Mouse (Mus musculus): ENCODE measurements around the gene Ankrd44. TPM values are rescaled to one million over a fixed set of nuclear protein-coding genes. Genes with fewer than 3 reads are reported as not detected.

Gene Ankrd44
- polyA plus RNA-seq, 1 experiment from 2014 or later = 7.5 TPM

DNA sequence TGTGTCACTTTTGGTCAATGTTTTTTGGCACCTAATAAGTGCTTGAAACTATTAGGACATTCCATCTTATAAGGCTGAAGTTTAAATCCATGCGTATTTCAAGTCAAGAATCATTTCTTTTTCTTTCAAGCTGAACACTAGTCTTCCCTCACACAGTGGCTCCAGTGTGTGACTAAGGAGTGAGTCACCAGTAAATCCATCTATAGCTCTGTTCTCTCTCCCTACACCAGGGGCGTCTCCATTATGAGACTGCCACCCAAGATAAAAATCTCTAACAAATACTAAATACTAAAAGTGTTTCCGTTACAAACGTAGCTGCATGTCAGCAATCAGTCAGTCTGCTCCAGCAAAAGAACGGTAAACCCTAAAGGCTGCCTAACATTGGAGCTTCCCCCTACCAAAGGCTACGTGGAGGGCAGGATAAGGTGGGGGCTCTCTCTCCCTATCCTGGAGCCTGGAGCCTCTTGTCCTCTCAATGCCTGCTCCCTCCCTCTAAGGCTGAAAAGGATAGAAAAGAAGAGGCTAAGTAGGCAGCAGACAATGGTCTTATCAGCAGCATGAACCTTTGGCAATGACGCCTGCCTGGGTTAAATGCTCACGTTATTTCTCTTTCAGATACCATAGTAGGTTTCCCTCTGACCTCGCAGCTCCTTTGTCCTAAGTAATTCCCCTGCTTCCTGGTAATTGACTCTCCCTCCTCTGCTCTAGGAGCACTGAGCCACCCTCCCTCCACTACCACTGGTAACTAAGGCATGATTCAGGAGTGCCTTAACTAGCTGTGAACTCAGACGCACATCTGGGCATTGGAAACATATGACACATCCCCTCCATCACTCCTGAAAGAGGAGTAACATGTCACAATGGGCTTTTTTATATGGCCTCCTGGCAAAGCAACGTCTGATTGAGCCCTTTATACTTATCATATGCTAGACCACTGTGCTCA is 212.7 kb downstream of the Ankrd44 start:
- no peak for ATAC-seq (replicated peaks; ENCODE audit: insufficient number of reproducible peaks, insufficient read depth, low FRiP score, low read depth)
- H3K27ac ChIP-seq = no peak overlapping the region
- 39% methylated on average over 11 of the region's 11 CpGs for WGBS

DNA sequence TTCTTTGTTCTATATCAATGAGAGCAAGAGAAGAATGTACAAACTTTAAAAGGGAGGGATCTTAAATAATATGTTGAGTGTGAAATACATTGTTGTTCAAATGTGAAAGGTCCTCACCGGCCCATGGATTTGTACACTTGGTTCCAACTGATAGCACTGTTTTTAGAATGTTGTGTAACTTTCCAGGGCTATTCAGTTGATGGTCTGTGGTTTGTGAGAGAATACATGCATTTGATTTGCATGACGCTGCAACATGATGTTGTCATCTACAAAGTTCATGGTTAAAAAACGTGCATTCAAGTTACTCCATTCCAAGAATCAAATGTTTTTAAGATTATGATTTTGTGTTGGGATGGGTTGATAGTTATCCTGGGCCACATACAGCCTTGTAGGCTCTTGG is 214.6 kb downstream of the Ankrd44 start:
- H3K9me3 ChIP-seq (replicated peaks) = no peaks in the 10 kb centered on the region
- 88% methylated on average over 3 of the region's 3 CpGs for WGBS
- H3K4me2 ChIP-seq = no peak overlapping the region
- H3K27me3 ChIP-seq = no peaks in the 10 kb centered on the region
- peaks cover 33% of the 10 kb centered on the region for H3K4me1 ChIP-seq (replicated peaks)
- H3K9ac ChIP-seq = no peak overlapping the region
- H3K36me3 ChIP-seq = no peaks in the 10 kb centered on the region
- H3K4me3 ChIP-seq = no peak overlapping the region
- H3K27ac ChIP-seq = no peak overlapping the region
- ATAC-seq (replicated peaks; ENCODE audit: insufficient number of reproducible peaks, insufficient read depth, low FRiP score, low read depth) = no peak

More for the DNA sequence above, 212.7 kb downstream of the Ankrd44 start:
- Histone ChIP-seq H3K4me3 (no peak overlapping the region), H3K4me1 (replicated peaks) (peaks cover 33% of the 10 kb centered on the region), H3K9me3 (replicated peaks) (no peaks in the 10 kb centered on the region), H3K27me3 (no peaks in the 10 kb centered on the region), H3K9ac (no peak overlapping the region), H3K36me3 (no peaks in the 10 kb centered on the region), H3K4me2 (no peak overlapping the region)

DNA sequence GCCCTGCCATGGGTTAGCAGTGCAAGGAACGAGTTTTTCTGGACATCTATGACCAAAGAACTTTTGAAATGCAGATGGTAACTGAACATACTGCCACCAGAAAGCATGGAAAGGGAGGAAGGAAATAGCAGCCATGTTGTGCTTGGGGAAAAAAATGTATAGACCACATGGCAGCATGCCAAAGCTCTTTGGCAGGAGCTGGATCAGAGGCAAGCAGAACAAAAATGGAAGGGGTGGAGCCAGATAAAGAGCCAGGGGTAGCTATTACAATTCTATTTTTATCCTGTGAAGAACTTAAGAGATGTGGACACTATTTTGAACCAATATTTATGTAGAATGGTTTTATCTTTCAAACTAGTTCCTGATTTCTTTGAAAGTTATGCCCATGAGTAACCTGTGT is 215.6 kb downstream of the Ankrd44 start:
- Histone ChIP-seq H3K9me3 (replicated peaks) (no peaks in the 10 kb centered on the region), H3K27me3 (no peaks in the 10 kb centered on the region), H3K4me1 (replicated peaks) (peaks cover 32% of the 10 kb centered on the region), H3K4me3 (no peak overlapping the region), H3K9ac (no peak overlapping the region), H3K36me3 (no peaks in the 10 kb centered on the region), H3K27ac (peak overlapping the region; percentile 79), H3K4me2 (no peak overlapping the region; the same call in 1 of the 2 replicates)
- peak; percentile 74 for ATAC-seq (replicated peaks; ENCODE audit: insufficient number of reproducible peaks, insufficient read depth, low FRiP score, low read depth)
- 39% methylated on average over 1 of the region's 1 CpGs for WGBS

- no peak overlapping the region for H3K4me3 ChIP-seq
- H3K27me3 ChIP-seq = no peaks in the 10 kb centered on the region
- ATAC-seq (replicated peaks; ENCODE audit: insufficient number of reproducible peaks, insufficient read depth, low FRiP score, low read depth) = no peak
- no peak overlapping the region for H3K9ac ChIP-seq
- no peaks in the 10 kb centered on the region for H3K36me3 ChIP-seq
- peaks cover 19% of the 10 kb centered on the region for H3K4me1 ChIP-seq (replicated peaks)
- no peak overlapping the region for H3K4me2 ChIP-seq
- no peaks in the 10 kb centered on the region for H3K9me3 ChIP-seq (replicated peaks)
- WGBS = 89% methylated on average over 8 of the region's 8 CpGs
- H3K27ac ChIP-seq = no peak overlapping the region
These were observed 218.2 kb downstream of the Ankrd44 start for GRCm38 (mm10) chr1:54707888-54708565.

GRCm38 (mm10) chr1:54707036-54707887 is 218.9 kb downstream of the Ankrd44 start:
- Histone ChIP-seq H3K4me2 (no peak overlapping the region), H3K9me3 (replicated peaks) (no peaks in the 10 kb centered on the region), H3K27me3 (no peaks in the 10 kb centered on the region), H3K4me3 (no peak overlapping the region), H3K27ac (no peak overlapping the region), H3K4me1 (replicated peaks) (peaks cover 23% of the 10 kb centered on the region), H3K9ac (no peak overlapping the region), H3K36me3 (no peaks in the 10 kb centered on the region)
- 61% methylated on average over 10 of the region's 10 CpGs for WGBS
- no peak for ATAC-seq (replicated peaks; ENCODE audit: insufficient number of reproducible peaks, insufficient read depth, low FRiP score, low read depth)

GRCm38 (mm10) chr1:54706621-54707020 is 219.6 kb downstream of the Ankrd44 start:
- Histone ChIP-seq H3K4me2 (no peak overlapping the region), H3K27ac (no peak overlapping the region), H3K9me3 (replicated peaks) (no peaks in the 10 kb centered on the region), H3K27me3 (no peaks in the 10 kb centered on the region), H3K4me1 (replicated peaks) (peaks cover 23% of the 10 kb centered on the region), H3K9ac (no peak overlapping the region), H3K4me3 (no peak overlapping the region), H3K36me3 (no peaks in the 10 kb centered on the region)
- ATAC-seq (replicated peaks; ENCODE audit: insufficient number of reproducible peaks, insufficient read depth, low FRiP score, low read depth) = no peak
- 24% methylated on average over 3 of the region's 3 CpGs for WGBS

- 73% methylated on average over 1 of the region's 1 CpGs for WGBS
- Histone ChIP-seq H3K4me2 (no peak overlapping the region), H3K9me3 (replicated peaks) (no peaks in the 10 kb centered on the region), H3K27ac (no peak overlapping the region), H3K9ac (no peak overlapping the region), H3K36me3 (no peaks in the 10 kb centered on the region), H3K4me3 (no peak overlapping the region), H3K4me1 (replicated peaks) (peaks cover 11% of the 10 kb centered on the region), H3K27me3 (no peaks in the 10 kb centered on the region)
- ATAC-seq (replicated peaks; ENCODE audit: insufficient number of reproducible peaks, insufficient read depth, low FRiP score, low read depth) = no peak
These were observed 222.7 kb downstream of the Ankrd44 start for GRCm38 (mm10) chr1:54703466-54703865.

DNA sequence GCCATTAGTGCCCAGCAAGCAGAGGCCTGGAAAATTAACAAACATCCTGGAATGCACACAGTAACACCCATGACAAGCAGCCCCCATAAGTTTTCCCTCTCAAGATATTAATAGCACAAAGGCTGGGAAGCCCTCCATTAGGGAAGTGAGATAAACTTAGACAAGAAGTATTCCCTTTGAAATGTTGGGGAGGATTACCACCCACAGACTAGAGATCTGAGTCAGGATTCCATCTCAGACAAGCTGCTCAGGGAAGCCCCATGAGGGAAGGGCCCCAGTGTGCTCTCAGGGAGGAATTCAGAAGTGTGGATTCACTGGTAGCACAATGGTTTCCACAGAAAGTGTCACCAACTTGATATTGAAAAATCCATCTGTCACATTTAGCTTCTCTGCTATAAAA is 223.3 kb downstream of the Ankrd44 start:
- no peak overlapping the region for H3K4me2 ChIP-seq
- H3K4me1 ChIP-seq (replicated peaks) = peaks cover 11% of the 10 kb centered on the region
- H3K36me3 ChIP-seq = no peaks in the 10 kb centered on the region
- no peak overlapping the region for H3K9ac ChIP-seq
- no peak for ATAC-seq (replicated peaks; ENCODE audit: insufficient number of reproducible peaks, insufficient read depth, low FRiP score, low read depth)
- no peaks in the 10 kb centered on the region for H3K27me3 ChIP-seq
- peak overlapping the region; percentile 14; the same call in 1 of the 2 replicates for H3K27ac ChIP-seq
- no peak overlapping the region for H3K4me3 ChIP-seq
- H3K9me3 ChIP-seq (replicated peaks) = no peaks in the 10 kb centered on the region

DNA sequence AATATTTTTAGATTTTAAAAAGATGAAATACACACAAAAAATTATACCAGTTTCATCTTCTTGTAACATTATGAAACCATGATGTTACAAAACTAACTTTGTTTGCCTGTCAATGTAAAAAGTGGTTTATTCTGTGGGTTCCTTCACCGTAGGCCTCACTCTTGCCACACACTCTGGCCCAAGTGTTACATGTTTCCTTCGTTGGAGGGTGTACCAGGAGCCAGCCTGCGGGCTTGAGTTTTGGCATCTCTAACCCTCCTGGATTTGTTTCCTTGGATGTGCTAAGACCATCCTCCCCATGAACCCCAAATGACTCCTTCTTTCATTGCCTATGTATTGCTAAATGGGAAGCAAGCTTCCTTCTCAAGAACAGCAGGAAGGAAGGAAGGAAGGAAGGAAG is 230.8 kb downstream of the Ankrd44 start:
- no peaks in the 10 kb centered on the region for H3K27me3 ChIP-seq
- no peak overlapping the region for H3K4me3 ChIP-seq
- H3K36me3 ChIP-seq = no peaks in the 10 kb centered on the region
- 88% methylated on average over 3 of the region's 3 CpGs for WGBS
- no peak for ATAC-seq (replicated peaks; ENCODE audit: insufficient number of reproducible peaks, insufficient read depth, low FRiP score, low read depth)
- no peak overlapping the region for H3K4me2 ChIP-seq
- no peak overlapping the region for H3K27ac ChIP-seq
- peaks cover 7% of the 10 kb centered on the region for H3K4me1 ChIP-seq (replicated peaks)
- no peak overlapping the region for H3K9ac ChIP-seq
- no peaks in the 10 kb centered on the region for H3K9me3 ChIP-seq (replicated peaks)

DNA sequence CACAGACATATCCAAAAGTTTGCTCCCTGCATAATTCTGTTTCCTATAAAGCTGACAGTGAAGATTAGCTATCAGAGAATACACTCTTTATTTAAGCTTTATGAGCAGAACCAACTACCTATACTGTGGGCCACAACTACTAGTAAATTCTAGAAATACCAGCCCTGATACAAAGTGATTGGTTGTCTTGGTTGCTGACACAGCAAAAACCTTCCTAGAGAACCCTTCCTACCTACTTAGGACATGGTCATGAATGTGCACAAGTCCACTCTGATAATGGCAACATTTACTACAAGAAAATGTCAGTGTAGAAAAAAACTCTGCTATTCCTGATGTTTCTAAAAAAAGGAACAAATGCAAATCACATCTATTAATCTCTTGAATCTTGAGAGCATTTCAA is 234.4 kb downstream of the Ankrd44 start:
- Histone ChIP-seq H3K36me3 (no peaks in the 10 kb centered on the region), H3K4me2 (no peak overlapping the region), H3K4me1 (replicated peaks) (peaks cover 10% of the 10 kb centered on the region), H3K27me3 (no peaks in the 10 kb centered on the region), H3K9me3 (replicated peaks) (no peaks in the 10 kb centered on the region), H3K4me3 (no peak overlapping the region), H3K9ac (no peak overlapping the region), H3K27ac (no peak overlapping the region)
- ATAC-seq (replicated peaks; ENCODE audit: insufficient number of reproducible peaks, insufficient read depth, low FRiP score, low read depth) = no peak
